Mouse (Mus musculus) G1E (cell line): ENCODE measurements at regions not wholly inside any gene's neighbourhood (a gene's known extent, or its start where the extent isn't known, plus 50 kb on each side); places are given as distances from the start of the nearest gene placed in this dataset.

Source experiments
- CTCF ChIP-seq: IDR thresholded peaks from 2 replicates; pipeline ENCODE4 v1.5.1; 2012; ENCODE audit warnings: low read depth, low read length, inconsistent platforms, mixed read lengths
- GATA1 ChIP-seq: IDR thresholded peaks from 2 replicates; pipeline ENCODE4 v1.6.1; 2012; ENCODE audit warnings: borderline replicate concordance, low read length, inconsistent platforms, mixed read lengths
- GATA2 ChIP-seq: IDR thresholded peaks from 2 replicates; pipeline ENCODE4 v1.6.1; 2012; ENCODE audit warnings: low read depth, low read length, inconsistent platforms, borderline replicate concordance

DNA sequence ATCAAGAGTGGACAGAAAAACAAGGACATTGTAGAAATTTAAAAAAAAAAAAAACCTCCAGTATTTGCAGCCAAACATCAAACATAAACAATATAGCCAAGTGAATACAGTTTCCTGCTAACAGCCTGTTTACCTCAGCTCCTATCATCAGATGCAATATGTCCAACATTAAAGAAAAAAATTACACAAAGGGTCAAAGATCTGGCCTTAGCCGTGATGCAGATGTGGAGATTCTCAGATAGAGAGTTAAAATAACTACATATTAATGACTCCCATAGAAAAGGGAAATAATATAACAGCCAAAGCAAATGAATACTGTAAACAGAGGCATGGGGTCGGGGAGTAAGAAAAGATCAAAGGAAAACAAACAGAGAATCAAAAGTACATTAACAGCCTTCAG is 259.8 kb downstream of the Kctd12 start:
- TF ChIP-seq CTCF: no peak
- no peak for TF ChIP-seq GATA1
- no peak for TF ChIP-seq GATA2
